Mouse (Mus musculus): ENCODE data around the gene Hsd17b6.
"Not testable (repeated sequence)": the region's sequence is repeated elsewhere in the genome, so short reads cannot be mapped to it uniquely, and the experiment has no call there.

The Hsd17b6 gene

DNA sequence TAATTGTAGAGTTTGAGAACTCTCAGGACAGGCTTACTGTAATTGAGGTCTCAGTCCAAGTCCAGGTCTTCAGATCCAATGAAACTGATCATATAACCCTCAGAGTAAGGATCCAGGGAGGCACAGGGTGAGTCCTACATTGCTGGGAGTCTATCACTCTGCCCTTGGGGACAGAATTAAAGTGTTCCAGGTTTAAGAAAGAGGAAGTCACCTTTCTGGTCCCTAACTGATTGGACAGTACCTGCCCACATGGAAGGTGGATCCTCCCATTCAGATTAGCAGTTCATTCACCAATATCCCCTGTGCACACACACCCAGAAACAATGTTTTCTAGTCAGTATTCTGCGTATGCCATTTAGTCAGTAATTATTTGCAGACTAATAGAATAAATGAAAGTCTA lies at the start of gene Hsd17b6:
Gene Hsd17b6, minus strand, starts transcription at position 166 of the 400 bp plus-strand sequence.
- no peak for DNase-seq (ENCODE audit: low read depth, low spot score)

DNA sequence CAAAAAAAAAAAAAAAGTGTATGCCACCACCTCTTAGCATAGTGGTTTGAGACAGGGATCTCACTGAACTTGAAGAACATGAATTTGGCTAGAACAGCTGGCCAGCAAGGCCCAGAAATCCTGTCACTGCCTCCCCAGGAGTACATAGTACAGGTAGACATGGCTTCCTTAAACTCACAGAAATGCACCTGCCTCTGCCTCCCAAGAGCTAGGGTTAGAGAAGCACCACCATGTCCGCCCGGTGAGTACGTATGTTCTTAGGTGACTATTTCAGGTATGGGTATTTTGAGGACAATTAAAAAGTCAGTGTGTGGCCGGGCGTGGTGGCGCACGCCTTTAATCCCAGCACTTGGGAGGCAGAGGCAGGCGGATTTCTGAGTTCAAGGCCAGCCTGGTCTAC lies 45.6 kb upstream of the Hsd17b6 start:
- DNase-seq (ENCODE audit: low read depth, low spot score) = no peak

DNA sequence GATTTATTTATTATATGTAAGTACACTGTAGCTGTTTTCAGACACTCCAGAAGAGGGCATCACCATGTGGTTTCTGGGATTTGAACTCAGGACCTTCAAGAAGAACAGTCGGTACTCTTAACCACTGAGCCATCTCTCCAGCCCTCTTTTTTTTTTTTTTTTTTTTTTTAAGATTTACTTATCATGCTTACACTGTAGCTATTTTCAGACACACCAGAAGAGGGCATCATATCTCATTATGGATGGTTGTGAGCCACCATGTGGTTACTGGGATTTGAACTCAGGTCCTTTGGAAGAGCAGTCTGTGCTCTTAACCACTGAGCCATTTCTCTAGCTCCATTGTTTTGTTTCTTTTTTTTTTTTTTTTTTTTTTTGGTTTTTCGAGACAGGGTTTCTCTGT lies 44.7 kb upstream of the Hsd17b6 start:
- not testable (repeated sequence) for DNase-seq (ENCODE audit: low read depth, low spot score)

DNA sequence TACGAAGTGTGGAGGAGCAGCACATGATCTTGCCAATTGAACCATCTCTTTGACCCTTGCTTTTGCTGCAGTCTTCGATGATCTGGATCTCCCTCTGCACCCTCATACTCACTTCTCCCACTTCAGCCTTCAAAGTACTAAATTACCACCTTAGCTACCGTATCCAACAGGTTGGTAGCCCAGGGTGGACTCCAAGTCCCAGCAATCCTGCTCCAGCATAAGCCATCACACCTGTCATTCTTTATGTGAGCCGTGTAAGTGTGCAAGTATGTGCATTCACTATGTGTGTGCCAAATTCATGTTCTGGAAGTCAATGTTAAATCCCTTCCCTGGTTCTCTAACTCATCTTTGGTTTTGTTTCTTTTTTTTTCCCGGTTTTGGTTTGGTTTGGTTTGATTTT lies 44.2 kb upstream of the Hsd17b6 start:
- no peak for DNase-seq (ENCODE audit: low read depth, low spot score)

DNA sequence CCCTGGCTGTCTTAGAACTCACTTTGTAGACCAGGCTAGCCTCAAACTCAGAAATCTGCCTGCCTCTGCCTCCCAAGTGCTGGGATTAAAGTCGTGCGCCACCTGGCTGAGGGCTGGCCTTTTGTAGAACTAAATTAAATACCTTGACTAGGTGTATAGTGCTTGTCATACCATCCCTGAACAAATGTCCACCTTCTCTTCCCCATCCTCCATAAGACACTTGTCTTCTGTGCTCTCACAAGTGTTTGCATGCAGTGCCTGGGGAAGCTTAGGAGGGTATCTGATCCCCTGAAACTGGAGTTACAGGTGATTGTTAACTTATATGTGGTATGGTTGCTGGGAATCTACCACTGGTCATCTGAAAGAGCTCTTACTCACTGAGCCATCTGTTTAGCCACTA lies 42.9 kb upstream of the Hsd17b6 start:
- no peak for DNase-seq (ENCODE audit: low read depth, low spot score)

DNA sequence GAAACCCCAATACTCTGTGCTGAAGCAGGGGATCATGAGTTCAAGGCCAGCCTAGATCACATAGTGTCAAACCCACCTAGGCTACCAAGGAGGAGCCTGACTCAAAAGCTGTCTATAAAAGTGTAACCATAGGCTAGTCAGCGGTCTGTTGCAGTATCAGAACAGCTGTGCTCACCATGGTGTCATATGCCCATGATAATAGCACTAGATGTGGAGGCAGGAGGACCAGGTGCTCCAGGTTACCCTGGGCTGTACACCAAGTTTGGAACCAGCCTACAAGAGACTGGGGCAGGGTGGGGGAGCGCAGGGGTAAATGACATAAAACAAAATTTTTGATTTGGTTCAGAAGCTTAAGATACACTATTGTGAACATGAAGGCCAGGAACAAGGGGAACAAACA lies 42.3 kb upstream of the Hsd17b6 start:
- no peak for DNase-seq (ENCODE audit: low read depth, low spot score)

DNA sequence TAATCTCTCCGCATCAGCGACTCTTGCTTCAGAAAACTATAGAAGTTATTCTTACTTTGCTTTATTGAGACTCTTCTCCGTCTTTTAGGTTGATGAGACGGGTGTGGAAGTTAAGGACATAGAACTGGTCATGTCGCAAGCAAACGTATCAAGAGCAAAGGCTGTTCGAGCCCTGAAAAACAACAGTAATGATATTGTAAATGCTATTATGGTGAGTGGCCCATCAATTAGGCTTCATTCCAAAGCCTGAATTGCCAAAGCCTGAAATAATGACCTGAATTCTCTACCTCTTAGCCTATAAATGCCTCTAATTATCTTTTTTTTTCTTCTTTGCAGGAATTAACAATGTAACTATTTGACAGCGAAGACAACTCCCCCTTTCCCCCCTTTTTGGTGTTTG lies 40.7 kb upstream of the Hsd17b6 start:
- no peak for DNase-seq (ENCODE audit: low read depth, low spot score)

DNA sequence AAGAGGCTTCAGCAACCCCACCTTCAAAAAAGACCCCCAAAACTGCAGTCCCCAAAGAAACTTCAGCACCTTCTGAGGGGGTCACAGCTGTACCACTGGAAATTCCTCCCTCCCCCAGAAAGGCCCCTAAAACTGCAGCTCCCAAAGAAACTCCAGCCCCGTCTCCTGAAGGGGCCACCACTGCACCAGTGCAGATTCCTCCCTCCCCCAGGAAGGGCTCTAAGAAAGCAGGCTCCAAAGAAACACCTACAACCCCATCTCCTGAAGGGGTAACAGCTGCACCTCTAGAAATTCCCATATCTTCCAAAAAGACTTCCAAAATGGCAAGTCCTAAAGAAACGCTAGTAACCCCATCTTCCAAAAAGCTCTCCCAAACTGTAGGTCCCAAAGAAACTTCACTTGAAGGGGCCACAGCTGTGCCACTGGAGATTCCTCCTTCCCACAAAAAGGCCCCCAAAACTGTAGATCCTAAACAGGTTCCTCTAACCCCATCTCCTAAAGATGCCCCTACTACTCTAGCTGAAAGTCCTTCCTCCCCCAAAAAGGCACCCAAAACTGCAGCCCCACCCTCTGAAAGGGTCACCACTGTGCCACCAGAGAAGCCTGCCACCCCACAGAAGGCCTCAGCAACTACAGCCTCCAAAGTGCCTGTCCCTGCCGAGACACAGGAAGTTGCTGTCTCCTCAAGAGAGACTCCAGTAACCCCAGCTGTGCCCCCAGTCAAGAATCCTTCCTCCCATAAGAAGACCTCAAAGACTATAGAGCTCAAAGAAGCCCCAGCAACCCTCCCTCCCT lies 35.8 kb upstream of the Hsd17b6 start:
- DNase-seq (ENCODE audit: low read depth, low spot score) = no peak

DNA sequence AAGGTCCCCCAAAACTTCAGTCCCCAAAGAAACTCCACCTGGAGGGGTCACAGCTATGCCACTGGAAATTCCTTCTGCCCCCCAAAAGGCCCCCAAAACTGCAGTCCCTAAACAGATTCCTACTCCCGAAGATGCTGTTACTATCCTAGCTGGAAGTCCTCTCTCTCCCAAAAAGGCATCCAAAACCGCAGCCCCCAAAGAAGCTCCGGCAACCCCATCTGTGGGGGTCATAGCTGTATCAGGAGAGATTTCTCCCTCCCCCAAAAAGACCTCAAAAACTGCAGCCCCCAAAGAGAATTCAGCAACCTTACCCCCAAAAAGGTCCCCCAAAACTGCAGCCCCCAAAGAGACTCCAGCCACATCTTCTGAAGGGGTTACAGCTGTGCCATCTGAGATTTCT lies 35.1 kb upstream of the Hsd17b6 start:
- no peak for DNase-seq (ENCODE audit: low read depth, low spot score)

DNA sequence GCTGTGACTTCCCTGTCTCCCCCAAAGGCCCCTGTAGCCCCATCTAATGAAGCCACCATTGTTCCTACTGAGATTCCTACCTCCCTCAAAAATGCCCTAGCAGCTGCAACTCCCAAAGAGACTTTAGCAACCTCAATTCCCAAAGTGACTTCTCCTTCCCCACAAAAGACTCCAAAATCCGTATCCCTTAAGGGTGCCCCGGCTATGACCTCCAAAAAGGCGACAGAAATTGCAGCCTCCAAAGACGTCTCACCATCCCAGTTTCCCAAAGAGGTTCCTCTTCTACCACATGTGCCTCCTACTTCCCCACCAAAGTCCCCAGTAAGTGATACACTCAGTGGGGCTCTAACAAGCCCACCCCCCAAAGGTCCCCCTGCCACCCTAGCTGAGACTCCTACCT lies 34.2 kb upstream of the Hsd17b6 start:
- no peak for DNase-seq (ENCODE audit: low read depth, low spot score)

DNA sequence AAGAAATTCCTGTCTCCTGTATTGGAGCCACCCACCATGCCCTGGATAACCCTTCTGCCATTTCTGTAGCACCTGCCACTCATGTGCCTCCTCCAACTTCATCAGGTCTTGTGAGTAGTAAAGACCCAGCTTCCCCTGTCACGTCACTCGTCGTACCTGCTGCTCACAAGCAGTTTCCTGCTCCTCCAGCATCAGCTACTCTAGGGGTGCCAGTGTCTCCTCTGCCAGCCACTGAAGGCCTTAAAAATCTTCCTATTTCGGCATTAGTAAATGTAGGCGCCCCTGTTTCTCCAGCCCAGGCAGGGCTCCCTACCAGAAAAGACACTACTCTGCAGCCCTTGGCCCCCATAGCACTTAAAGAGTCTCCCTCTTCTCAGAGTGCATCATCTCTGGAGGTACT lies 32.9 kb upstream of the Hsd17b6 start:
- no peak for DNase-seq (ENCODE audit: low read depth, low spot score)

DNA sequence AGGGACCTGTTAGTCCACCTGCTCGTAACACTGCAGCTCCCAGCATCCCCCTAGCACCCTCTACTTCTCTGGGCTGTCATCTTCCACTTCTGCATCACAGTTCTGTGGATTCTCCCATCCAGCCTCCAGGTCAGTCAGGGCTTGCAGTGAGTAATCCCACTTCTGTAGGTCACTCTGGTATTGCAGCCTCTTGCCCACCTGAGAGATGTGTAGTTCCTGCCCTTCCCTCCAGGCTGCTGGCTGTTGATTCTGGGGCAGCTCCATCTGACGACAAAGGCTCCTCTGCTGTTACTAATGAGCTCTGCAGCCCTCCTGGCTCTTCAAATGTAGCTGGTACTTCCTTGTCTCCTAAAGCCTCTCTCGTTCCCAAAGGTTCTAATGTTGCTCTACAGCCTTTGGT lies 32.4 kb upstream of the Hsd17b6 start:
- no peak for DNase-seq (ENCODE audit: low read depth, low spot score)

DNA sequence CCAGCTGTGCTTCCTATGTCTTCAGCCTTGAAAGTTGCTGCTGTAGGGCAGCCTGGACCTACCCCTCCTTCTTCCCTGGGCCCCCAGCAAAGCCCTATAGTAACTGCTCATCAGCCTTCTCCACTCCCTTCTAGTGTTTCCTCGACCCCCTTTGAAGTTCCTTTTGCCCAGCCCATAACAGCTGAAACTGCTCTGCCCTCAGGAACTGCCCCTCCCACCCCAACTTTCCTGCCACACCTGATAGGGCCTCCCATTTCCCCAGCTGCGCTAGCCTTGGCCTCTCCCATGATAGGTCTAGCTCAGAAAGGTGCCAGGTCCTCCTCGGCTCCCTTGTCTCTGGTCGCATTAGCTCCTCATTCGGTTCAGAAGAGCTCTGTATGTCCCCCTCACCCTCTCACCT lies 31.8 kb upstream of the Hsd17b6 start:
- no peak for DNase-seq (ENCODE audit: low read depth, low spot score)

DNA sequence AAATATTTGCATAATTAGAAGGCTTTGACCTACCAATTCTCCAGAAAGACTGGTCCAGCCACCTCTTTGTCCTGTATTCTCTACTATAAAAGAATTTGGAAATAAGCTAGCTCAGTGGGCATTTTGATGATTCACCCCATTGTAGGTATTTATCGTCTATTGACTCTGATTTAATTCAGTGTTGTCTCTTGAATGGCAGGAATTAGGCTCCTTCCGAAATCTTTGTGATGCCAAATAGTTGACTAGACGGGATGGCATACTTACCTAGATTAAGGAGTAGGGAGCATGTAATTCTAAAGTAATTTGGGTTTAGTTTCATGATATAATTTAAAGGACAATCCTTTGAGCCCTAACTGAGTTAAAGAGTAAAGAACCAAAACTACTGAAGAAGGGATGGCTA lies 30.5 kb upstream of the Hsd17b6 start:
- DNase-seq (ENCODE audit: low read depth, low spot score) = no peak

DNA sequence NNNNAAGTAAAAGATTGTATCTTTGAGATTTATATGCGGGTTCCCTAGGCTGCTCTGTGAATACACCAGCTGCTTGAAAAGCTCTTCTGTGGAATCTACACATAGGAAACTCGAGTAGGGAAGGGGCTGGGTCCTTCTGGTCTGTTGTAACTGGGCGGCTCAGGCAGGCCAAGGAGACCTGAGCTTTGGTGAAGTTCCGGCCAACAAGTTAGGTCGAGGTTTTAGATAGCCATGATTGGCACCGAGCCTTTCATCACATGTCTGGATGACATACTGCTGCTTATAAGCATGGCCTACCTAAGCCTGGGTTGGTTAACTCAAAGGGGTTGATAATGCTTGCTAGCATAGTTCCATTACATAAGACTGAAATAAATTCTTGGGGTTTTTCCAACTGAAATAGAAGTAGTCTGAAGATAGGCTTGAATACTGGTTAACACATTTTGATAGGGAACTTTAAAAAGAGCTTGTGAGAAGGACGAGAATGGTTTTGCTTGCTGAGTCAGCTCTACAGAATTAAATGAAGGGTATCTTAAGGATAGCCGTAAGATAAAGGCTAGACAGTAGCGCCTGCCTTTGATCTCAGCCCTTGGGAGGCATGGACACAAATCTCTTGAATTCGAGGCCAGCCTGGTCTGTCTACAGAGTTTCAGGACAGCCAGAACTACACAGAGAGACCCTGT lies 29.5 kb upstream of the Hsd17b6 start:
- peak; percentile 74 for DNase-seq (ENCODE audit: low read depth, low spot score)

DNA sequence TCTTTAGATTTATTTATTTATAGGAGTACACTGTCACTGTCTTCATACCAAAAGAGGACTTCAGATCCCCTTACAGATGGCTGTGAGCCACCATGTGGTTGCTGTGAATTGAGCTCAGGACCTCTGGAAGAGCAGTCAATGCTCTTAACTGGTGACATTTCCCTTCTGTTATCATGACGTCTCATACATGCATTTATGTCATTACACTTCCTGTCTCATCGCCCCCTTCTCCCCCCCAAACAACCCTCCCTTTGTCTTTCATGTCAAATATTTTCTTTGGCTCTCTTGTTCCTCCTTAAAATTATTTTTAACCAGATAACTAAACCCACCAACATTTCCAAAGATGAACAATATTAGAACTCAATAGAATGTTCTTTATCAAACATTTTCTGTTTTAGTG lies 23.4 kb upstream of the Hsd17b6 start:
- no peak for DNase-seq (ENCODE audit: low read depth, low spot score)

DNA sequence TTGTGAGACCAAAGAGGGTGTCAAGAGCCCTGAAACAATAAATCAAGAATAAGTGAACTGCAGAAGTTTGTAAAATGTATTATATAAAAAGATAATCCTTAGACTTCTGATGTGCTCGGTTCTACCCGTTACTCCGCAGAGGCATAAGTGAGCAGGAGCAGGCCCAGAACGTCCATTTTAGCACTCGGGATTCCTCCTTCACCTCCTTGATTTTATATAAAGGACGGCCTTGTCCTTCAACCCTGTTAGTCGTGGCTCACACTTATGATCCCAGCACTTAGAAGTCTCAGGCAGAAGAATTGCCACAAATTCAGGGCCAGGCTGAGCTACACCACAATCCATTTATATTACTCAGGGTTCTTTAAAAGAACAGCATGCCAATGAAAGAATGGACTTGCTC lies 22.5 kb upstream of the Hsd17b6 start:
- no peak for DNase-seq (ENCODE audit: low read depth, low spot score)

DNA sequence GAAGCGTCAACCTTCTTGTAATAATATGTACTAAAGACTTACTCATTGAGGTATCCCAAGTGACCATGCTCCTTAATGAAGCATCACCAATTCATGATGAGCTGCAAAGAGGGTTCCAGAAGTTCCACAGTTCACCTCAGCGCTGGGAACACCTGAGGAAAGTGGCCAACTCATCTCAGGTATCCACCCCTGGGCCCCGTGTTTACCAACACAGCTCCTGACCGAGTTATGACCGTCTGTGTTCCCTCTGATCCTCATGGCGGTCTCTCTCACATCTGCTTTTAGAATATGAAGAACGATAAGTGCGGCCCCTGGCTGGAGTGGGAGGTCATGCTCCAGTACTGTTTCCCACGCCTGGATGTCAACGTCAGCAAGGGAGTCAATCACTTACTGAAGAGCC lies 16.1 kb upstream of the Hsd17b6 start:
- no peak for DNase-seq (ENCODE audit: low read depth, low spot score)

DNA sequence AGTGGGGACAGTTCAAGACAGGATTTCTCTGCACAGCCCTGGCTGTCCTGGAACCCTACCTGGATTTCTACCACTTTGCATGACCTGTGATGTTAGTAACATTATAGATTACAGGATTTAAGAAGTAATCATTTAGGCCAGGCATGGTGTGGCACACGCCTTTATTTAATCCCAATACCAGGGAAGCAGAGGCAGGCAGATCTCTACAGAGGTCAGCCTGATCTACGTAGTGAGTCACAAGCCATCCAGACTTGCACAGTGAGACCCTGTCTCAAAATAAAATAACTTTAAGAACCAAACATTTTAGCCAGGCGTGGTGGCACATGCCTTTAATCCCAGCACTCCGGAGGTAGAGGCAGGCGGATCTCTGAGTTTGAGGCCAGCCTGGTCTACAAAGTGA lies 14.8 kb upstream of the Hsd17b6 start:
- DNase-seq (ENCODE audit: low read depth, low spot score) = no peak

DNA sequence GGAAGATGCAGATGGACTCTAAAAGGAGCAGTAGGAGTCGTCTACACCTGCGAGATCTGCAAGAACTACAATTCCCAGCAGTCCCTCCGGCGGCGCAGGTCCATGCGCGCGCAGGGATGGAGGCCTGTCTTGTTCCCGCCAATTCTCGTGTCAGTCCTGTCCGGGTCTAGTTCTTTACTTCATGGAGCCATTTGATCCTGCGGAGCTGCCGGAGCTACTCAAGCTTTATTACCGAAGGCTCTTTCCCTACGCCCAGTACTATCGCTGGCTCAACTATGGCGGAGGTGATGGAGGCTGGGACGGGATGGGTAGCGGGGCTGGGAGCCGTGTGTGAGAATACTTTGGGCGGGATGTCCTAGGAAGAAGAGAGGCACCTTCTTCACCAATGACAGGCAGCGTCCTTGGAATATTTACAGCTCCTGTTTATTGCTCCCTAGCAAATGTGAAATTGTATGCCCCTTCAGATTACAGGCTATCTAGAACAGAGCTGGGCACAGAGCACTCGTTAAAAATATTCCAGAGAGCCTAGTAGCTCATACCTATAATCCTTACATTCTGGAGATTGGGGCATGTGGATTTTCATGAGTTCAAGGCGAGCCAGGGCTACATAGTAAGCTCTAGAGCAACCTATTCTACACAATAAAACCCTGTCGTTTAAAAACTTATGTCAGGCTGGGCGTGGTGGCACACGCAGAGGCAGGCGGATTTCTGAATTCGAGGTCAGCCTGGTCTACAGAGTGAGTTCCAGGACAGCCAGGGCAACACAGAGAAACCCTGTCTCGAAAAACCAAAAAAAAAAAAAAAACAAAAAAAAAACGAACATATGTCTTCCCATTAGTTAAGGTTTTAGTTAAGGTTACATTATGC lies 7.9 kb upstream of the Hsd17b6 start, which contains the start of gene Prim1:
Gene Prim1, plus strand, starts transcription at position 101 of the 867 bp plus-strand sequence.
- peak; percentile 91 for DNase-seq (ENCODE audit: low read depth, low spot score)

DNA sequence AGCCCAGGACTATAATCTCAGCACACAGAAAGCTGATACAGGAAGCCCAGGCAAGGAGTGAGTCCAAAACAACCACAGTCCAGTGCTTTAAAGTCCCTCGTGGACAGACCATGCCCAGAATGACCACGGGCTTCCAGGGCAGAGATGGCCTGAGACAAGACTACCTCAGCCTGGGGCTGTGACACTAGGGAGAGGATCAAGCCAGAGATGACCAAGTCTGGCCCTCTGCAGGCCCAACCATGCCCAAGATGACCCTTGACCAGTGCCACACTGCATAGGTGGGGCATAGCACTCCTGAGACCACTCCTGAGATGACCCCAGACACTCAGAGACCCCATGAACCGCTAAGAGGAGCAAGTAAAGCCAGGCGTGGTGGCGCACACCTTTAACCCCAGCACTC lies 2.3 kb upstream of the Hsd17b6 start:
- DNase-seq (ENCODE audit: low read depth, low spot score) = no peak

DNA sequence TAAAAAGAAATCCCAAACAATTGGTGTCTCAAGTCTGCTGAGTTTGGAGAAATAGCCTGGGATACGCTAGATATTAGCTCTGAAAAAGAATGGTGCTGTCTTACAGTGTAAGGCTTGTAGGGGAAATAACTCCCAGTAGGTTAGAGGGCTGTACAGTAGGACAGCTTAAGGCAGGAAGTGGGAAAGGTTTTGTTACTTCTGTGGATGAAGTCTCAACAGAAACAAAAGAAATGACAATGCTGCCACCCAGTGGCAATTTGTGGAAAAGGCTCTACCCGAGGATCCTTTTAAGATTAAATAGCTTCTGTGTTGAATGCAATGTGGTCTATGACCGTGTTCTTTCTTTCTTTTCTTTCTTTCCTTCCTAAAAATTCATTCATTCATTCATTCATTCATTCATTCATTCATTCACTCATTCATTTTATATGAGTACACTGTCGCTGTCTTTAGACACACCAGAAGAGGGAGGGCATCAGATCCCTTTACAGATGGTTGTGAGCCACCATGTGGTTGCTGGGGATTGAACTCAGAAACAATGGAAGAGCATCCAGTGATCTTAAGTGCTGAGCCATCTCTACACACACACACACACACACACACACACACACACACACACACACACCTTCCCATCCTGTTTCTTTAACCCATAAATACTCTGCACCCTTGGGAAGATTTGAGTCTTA lies 937 bp upstream of the Hsd17b6 start:
- peak; percentile 86 for DNase-seq (ENCODE audit: low read depth, low spot score)
